Mouse (Mus musculus) C2C12 (cell line): ENCODE measurements around the gene Mpig6b.

Experiments
- CEBPB ChIP-seq: IDR thresholded peaks from one replicate; pipeline ENCODE4 v1.6.1; 2011; ENCODE audit warnings: low read depth, mild to moderate bottlenecking, control low read depth, moderate library complexity
- CTCF ChIP-seq: IDR thresholded peaks from one replicate; pipeline ENCODE4 v1.5.1; 2011; ENCODE audit not compliant: control insufficient read depth, insufficient read depth, insufficient read length
- MAX ChIP-seq: IDR thresholded peaks from one replicate; pipeline ENCODE4 v1.6.1; 2011; ENCODE audit warnings: mild to moderate bottlenecking, control low read depth
- MYOD1 ChIP-seq: IDR thresholded peaks from one replicate; pipeline ENCODE4 v1.6.1; 2011; ENCODE audit warnings: low read depth; ENCODE audit not compliant: control insufficient read depth, insufficient read length
- MYOG ChIP-seq: IDR thresholded peaks from one replicate; pipeline ENCODE4 v1.6.1; 2011; ENCODE audit not compliant: control insufficient read depth, insufficient read length; ENCODE audit errors: extremely low read depth
- USF1 ChIP-seq: IDR thresholded peaks from one replicate; pipeline ENCODE4 v1.6.1; 2011; ENCODE audit warnings: low read depth, mild to moderate bottlenecking, control low read depth, moderate library complexity

DNA sequence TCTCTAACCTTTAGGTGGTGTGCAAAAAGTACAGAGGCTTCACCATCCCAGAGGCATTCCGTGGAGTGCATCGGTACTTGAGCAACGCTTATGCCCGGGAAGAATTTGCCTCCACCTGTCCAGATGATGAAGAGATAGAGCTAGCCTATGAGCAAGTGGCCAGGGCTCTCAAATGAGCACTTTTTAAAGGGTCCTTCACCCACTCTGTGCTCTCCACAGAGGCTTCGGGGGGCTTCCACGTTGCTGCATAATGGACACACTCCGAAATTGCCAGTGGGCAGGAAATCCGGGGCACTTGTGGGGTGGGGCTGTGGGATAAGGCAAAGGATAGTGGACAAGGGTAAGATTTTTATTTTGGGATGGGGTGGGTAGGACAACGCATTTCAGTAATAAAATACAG, 7.7 kb downstream of the Mpig6b start:
- TF ChIP-seq CTCF (no peak), MYOG (no peak), MYOD1 (no peak), CEBPB (no peak), USF1 (no peak), MAX (no peak)
